Mouse (Mus musculus): Measurements from ENCODE around the gene Ly6g5b.
"Not testable (repeated sequence)": the region's sequence is repeated elsewhere in the genome, so short reads cannot be mapped to it uniquely, and the experiment has no call there.

The Ly6g5b gene

GRCm38 (mm10) chr17:35135591-35136320, 20.5 kb upstream of the Ly6g5b start:
- no peak for DNase-seq

GRCm38 (mm10) chr17:35134801-35135590, 19.8 kb upstream of the Ly6g5b start, which contains the start of gene Bag6:
Gene Bag6, plus strand, starts transcription at chr17:35135178.
- peak; percentile 97 for DNase-seq

GRCm38 (mm10) chr17:35133517-35133916, 18.3 kb upstream of the Ly6g5b start:
- DNase-seq: no peak

GRCm38 (mm10) chr17:35132174-35132560, 16.9 kb upstream of the Ly6g5b start:
- DNase-seq: no peak

- DNase-seq: no peak
Measured at GRCm38 (mm10) chr17:35131500-35132173, 16.4 kb upstream of the Ly6g5b start, which contains the start of gene Apom. Gene Apom, minus strand, starts transcription at chr17:35132050.

GRCm38 (mm10) chr17:35131038-35131437, 15.8 kb upstream of the Ly6g5b start:
- no peak for DNase-seq

- DNase-seq: no peak
Measured at GRCm38 (mm10) chr17:35128996-35129395, 13.8 kb upstream of the Ly6g5b start.

- no peak for DNase-seq
Measured at GRCm38 (mm10) chr17:35127017-35127416, 11.8 kb upstream of the Ly6g5b start.

- peak; percentile 68 for DNase-seq
Measured at GRCm38 (mm10) chr17:35126206-35126611, 11.0 kb upstream of the Ly6g5b start, which contains the start of gene D17H6S53E. Gene D17H6S53E, plus strand, starts transcription at chr17:35126373.

- no peak for DNase-seq
Measured at GRCm38 (mm10) chr17:35125578-35125977, 10.3 kb upstream of the Ly6g5b start.

GRCm38 (mm10) chr17:35125081-35125480, 9.9 kb upstream of the Ly6g5b start:
- no peak for DNase-seq

GRCm38 (mm10) chr17:35124261-35124896, 9.2 kb upstream of the Ly6g5b start:
- not testable (repeated sequence) for DNase-seq

GRCm38 (mm10) chr17:35123287-35123686, 8.1 kb upstream of the Ly6g5b start:
- DNase-seq: not testable (repeated sequence)

- DNase-seq: peak; percentile 57
Measured at GRCm38 (mm10) chr17:35121871-35122303, 6.7 kb upstream of the Ly6g5b start, which contains the start of gene Csnk2b. Gene Csnk2b, minus strand, starts transcription at chr17:35122053.

- peak; percentile 96 for DNase-seq
Measured at GRCm38 (mm10) chr17:35121143-35121799, 6.0 kb upstream of the Ly6g5b start, which contains the start of gene Gpank1. Gene Gpank1, plus strand, starts transcription at chr17:35121455.

GRCm38 (mm10) chr17:35120745-35121142, 5.5 kb upstream of the Ly6g5b start:
- DNase-seq: peak; percentile 49

GRCm38 (mm10) chr17:35111774-35112173, 3.5 kb downstream of the Ly6g5b start:
- no peak for DNase-seq

- DNase-seq: no peak
Measured at GRCm38 (mm10) chr17:35108097-35108496, 7.1 kb downstream of the Ly6g5b start, which contains the start of gene Ly6g5c. Gene Ly6g5c, plus strand, starts transcription at chr17:35108279.

- DNase-seq: no peak
Measured at GRCm38 (mm10) chr17:35106522-35106921, 8.7 kb downstream of the Ly6g5b start.

GRCm38 (mm10) chr17:35105740-35106389, 9.4 kb downstream of the Ly6g5b start:
- DNase-seq: peak; percentile 38

GRCm38 (mm10) chr17:35104754-35105153, 10.5 kb downstream of the Ly6g5b start:
- no peak for DNase-seq
